Mouse (Mus musculus) forebrain, embryonic 11.5 days (tissue): ENCODE results near the gene Zmpste24. TPM values are rescaled to one million over a fixed set of nuclear protein-coding genes. Genes with fewer than 3 reads are reported as not detected.
A peak's percentile ranks its signal among the peaks of the same experiment; 100 is the strongest.

Source experiments
- ATAC-seq: fragments of 200-750 bp; cut with Nextera tagmentation; replicated peaks from 2 replicates; pipeline ENCODE4 v1.8.0; 2017; ENCODE audit warnings: moderate TSS enrichment; ENCODE audit not compliant: low FRiP score
- DNase-seq: peaks from one replicate; pipeline ENCODE4 v3.0.0-alpha.2; 2017; ENCODE audit warnings: low spot score
- H3K27ac ChIP-seq: fragments of 300-500 bp; sonication (generic); 2 replicates; pipeline ENCODE4 v1.5.1; 2014; ENCODE audit warnings: low read depth, low read length
- H3K27me3 ChIP-seq: fragments of 300-500 bp; sonication (generic); 2 replicates; pipeline ENCODE4 v1.6.1; 2014; ENCODE audit warnings: mild to moderate bottlenecking, low read length, mixed read lengths; ENCODE audit not compliant: control insufficient read depth, insufficient read depth
- H3K36me3 ChIP-seq: fragments of 300-500 bp; sonication (generic); 2 replicates; pipeline ENCODE4 v1.6.1; 2014; ENCODE audit warnings: mild to moderate bottlenecking, low read length, moderate library complexity, mixed read lengths; ENCODE audit not compliant: control insufficient read depth, insufficient read depth
- H3K4me1 ChIP-seq: fragments of 300-500 bp; sonication (generic); replicated peaks from 2 replicates; pipeline ENCODE4 v1.6.1; 2014; ENCODE audit warnings: low read length, mixed read lengths; ENCODE audit not compliant: control insufficient read depth, insufficient read depth
- H3K4me2 ChIP-seq: fragments of 300-500 bp; sonication (generic); 2 replicates; pipeline ENCODE4 v1.6.1; 2014; ENCODE audit warnings: low read depth, mild to moderate bottlenecking, low read length, moderate library complexity, mixed read lengths; ENCODE audit not compliant: severe bottlenecking
- H3K4me3 ChIP-seq: fragments of 300-500 bp; sonication (generic); 2 replicates; pipeline ENCODE4 v1.5.1; 2014; ENCODE audit warnings: low read depth, low read length
- H3K9ac ChIP-seq: fragments of 300-500 bp; sonication (generic); 2 replicates; pipeline ENCODE4 v1.6.1; 2014; ENCODE audit warnings: low read length
- H3K9me3 ChIP-seq: fragments of 300-500 bp; sonication (generic); 2 replicates; pipeline ENCODE4 v1.6.1; 2016; ENCODE audit warnings: low read length, mixed read lengths; ENCODE audit not compliant: control insufficient read depth
- WGBS: fragments of 180-500 bp; shearing (Covaris S2); extraction: QIAGEN DNeasy Blood & Tissue Kit; methylation state at CpG from one replicate; pipeline ENCODE4 v1.1.7; 2014; 5-methylcytosine and 5-hydroxymethylcytosine counted together
- polyA plus RNA-seq: library from polyadenylated mRNA; unstranded; fragments of >200 nt; fragmentation: Nextera tagmentation; extraction: Ambion mirVana; gene quantifications from 2 replicates; pipeline ENCODE4 v1.2.1, GENCODE M21; 2014

Zmpste24 gene
- polyA plus RNA-seq, 1 experiment from 2014 or later: 25.5 TPM

DNA sequence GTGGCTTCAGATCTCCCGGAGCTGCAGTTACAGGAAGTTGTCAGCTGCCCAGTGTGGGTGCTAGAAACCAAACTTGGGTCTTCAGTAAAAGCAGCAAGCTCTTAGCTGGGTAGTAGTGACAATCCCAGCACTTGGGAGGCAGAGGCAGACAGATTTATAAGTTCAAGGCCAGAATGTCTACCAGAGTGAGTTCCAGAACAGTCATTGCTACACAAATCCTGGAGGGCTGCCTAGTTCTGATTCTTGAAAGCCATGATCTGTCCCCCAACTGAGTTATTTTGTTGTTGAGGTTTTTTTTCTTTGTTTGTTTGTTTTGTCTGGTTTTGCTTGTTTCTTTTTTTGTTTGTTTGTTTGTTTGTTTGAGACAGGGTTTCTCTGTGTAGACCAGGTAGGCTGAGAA lies 69.9 kb downstream of the Zmpste24 start:
- no peaks in the 10 kb centered on the region for H3K27me3 ChIP-seq
- no peaks in the 10 kb centered on the region for H3K36me3 ChIP-seq
- no peak overlapping the region for H3K4me3 ChIP-seq
- H3K9me3 ChIP-seq: no peaks in the 10 kb centered on the region
- WGBS: 88% methylated on average over 1 of the region's 1 CpGs
- H3K27ac ChIP-seq: no peak overlapping the region
- DNase-seq (no peak), ATAC-seq (no peak)
- no peaks in the 10 kb centered on the region for H3K4me1 ChIP-seq
- H3K9ac ChIP-seq: no peak overlapping the region
- no peak overlapping the region for H3K4me2 ChIP-seq

DNA sequence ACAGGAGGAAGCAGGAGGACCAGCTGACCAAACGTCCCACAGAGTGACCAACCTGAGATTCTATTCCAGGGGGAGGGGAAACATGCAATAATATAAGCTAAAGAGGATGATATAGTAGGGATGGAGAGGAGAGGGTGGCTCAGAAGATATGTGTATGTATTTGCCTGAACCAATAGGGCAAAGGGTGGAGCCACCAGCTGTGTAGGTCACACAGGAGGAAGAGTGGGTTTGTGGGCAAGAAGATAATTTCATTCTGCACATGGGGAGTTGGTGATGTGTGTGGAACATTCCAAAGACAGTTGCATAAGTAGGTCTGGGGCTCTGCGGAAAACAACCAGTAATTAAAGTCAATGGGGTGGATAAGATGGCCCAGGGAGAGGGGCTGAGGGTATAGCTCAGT lies 72.4 kb downstream of the Zmpste24 start:
- no peaks in the 10 kb centered on the region for H3K4me1 ChIP-seq

DNA sequence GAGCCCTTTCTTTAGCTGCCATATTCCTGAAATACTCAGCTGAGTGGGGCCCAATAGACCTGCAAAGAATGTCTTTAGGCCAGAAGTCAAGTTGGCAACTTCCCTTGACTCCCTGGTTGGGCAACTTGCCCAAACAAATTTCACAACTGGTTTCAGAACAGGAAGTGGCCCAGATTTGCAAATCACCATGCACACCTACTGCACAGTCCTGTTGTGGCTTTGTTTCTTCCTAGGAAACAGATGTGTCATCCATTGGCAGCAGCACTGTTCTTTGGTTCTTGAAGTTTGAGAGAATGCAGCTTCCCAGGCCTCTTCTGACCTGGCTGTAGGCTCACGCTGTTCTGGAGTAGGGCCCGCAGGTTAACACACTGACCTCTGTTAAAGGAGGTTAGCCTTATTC lies 74.1 kb downstream of the Zmpste24 start:
- Histone ChIP-seq H3K4me2 (no peak overlapping the region), H3K4me3 (no peak overlapping the region), H3K27me3 (no peaks in the 10 kb centered on the region), H3K9me3 (no peaks in the 10 kb centered on the region), H3K4me1 (no peaks in the 10 kb centered on the region), H3K36me3 (no peaks in the 10 kb centered on the region), H3K9ac (no peak overlapping the region), H3K27ac (no peak overlapping the region)
- ATAC-seq (no peak), DNase-seq (no peak)
- 92% methylated on average over 2 of the region's 2 CpGs for WGBS

More for the DNA sequence above, 72.4 kb downstream of the Zmpste24 start:
- H3K36me3 ChIP-seq: no peaks in the 10 kb centered on the region
- H3K9ac ChIP-seq: no peak overlapping the region
- no peak overlapping the region for H3K4me3 ChIP-seq
- H3K27me3 ChIP-seq: no peaks in the 10 kb centered on the region
- ATAC-seq: no peak
- DNase-seq: no peak
- no peak overlapping the region for H3K27ac ChIP-seq
- no peak overlapping the region for H3K4me2 ChIP-seq
- H3K9me3 ChIP-seq: no peaks in the 10 kb centered on the region
- WGBS: 77% methylated on average over 2 of the region's 2 CpGs

DNA sequence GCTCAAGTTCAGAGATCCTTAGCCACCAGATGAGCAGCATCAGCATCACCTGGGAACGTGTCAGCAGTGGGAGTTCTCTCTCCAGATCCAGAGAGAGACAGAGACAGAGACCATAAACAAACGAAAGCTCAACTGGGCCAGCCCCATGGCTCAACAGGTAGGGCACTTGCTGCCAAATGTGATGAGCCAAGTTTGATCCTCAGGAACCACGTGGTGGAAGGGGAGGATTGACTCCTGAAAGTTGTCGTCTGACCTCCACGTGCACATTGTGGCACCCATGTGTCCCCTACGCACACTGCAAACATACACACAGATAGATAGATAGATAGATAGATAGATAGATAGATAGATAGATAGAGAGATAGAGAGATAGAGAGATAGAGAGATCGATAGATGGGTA lies 74.6 kb downstream of the Zmpste24 start:
- H3K9ac ChIP-seq: no peak overlapping the region
- H3K9me3 ChIP-seq: no peaks in the 10 kb centered on the region
- ATAC-seq (no peak), DNase-seq (no peak)
- no peaks in the 10 kb centered on the region for H3K4me1 ChIP-seq
- H3K27ac ChIP-seq: no peak overlapping the region
- no peak overlapping the region for H3K4me3 ChIP-seq
- no peaks in the 10 kb centered on the region for H3K36me3 ChIP-seq
- 86% methylated on average over 7 of the region's 7 CpGs for WGBS
- H3K27me3 ChIP-seq: no peaks in the 10 kb centered on the region
- no peak overlapping the region for H3K4me2 ChIP-seq

DNA sequence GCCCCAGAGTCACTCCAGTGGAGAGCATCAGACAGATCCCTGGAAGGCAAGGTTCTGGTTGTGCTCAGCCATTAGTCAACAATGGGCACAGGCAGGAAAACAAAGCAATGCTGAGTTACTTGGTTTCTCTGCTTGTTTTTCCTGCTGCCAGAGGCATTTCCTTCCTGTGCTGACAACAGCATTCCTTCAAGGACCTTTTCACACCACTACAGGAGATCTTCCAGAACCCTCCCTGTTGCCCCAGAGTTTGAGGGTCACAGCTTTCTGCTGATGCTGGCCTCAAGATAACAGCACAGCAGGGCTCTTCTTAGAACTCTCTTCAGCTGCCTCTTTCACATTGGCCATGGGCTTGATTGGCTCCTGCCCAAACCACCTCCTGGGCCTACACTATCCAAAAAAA lies 76.1 kb downstream of the Zmpste24 start:
- H3K9ac ChIP-seq: no peak overlapping the region
- ATAC-seq: no peak
- no peaks in the 10 kb centered on the region for H3K27me3 ChIP-seq
- H3K9me3 ChIP-seq: no peaks in the 10 kb centered on the region
- no peaks in the 10 kb centered on the region for H3K36me3 ChIP-seq
- H3K4me2 ChIP-seq: no peak overlapping the region
- no peaks in the 10 kb centered on the region for H3K4me1 ChIP-seq
- H3K4me3 ChIP-seq: no peak overlapping the region
- no peak for DNase-seq
- H3K27ac ChIP-seq: no peak overlapping the region

DNA sequence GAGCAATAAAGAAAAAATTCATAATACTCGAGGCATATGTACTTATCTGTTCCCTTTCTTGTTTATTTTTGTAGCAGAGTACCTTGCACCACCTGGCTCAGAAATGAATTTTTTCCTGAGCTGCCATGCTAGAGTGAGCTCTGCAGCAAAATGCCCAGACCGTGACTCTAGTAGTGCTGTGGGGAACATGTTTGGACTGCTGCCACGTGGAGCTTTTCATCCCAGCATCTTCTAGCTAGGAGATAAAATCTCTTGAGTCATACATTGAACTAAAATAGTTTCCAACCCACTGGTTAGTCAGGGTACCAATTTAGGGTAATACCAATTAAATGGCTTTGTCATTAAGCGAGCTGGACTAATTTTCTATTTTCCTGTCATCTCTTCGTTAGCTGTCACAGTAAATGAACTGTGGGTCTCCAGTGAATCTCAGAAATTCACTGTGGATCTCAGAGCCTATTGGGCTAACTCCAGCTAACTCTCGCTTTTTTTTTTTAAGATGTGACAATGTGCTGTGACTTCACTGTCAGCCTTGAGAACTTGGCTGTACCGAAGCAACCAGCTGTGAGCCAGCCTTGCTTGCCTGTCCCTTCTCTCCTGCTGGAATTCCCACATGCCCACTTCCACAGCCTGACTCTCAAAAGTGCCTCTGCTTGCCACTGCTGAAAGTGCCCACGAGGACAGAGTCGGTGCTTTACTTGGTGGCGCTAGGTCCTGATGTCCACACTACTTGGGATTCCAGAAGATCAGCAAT lies 77.8 kb downstream of the Zmpste24 start:
- no peak for DNase-seq
- no peak overlapping the region for H3K4me2 ChIP-seq
- H3K4me1 ChIP-seq: peaks cover 3% of the 10 kb centered on the region; the same call in 1 of the 2 replicates
- H3K4me3 ChIP-seq: no peak overlapping the region
- ATAC-seq: no peak
- 75% methylated on average over 10 of the region's 10 CpGs for WGBS
- H3K9me3 ChIP-seq: no peaks in the 10 kb centered on the region
- H3K36me3 ChIP-seq: no peaks in the 10 kb centered on the region
- H3K9ac ChIP-seq: no peak overlapping the region
- H3K27ac ChIP-seq: no peak overlapping the region
- no peaks in the 10 kb centered on the region for H3K27me3 ChIP-seq

DNA sequence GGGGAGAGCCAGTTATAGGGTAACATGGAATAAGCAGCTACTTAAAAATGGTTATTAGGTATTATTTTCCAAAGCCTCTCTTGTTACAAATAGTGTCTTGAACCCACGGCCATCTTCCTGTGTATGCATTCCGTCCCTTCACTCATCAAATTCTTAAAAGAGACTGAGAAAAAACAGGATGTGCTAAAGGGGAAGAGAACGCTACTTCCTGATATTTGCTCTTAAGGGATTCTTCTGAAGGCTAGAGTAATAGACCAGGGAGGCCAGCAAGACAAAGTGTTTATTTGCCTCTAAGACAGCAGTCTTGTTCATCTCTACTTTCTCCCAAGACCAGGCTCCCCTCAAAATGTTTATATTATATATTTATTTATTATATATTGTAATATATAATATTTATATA lies 79.8 kb downstream of the Zmpste24 start:
- Histone ChIP-seq H3K9me3 (no peaks in the 10 kb centered on the region), H3K4me2 (no peak overlapping the region), H3K36me3 (no peaks in the 10 kb centered on the region), H3K4me3 (no peak overlapping the region), H3K9ac (no peak overlapping the region), H3K4me1 (peaks cover 3% of the 10 kb centered on the region; the same call in 1 of the 2 replicates), H3K27me3 (no peaks in the 10 kb centered on the region), H3K27ac (no peak overlapping the region)
- WGBS: 91% methylated on average over 3 of the region's 3 CpGs
- ATAC-seq: no peak
- DNase-seq: no peak

DNA sequence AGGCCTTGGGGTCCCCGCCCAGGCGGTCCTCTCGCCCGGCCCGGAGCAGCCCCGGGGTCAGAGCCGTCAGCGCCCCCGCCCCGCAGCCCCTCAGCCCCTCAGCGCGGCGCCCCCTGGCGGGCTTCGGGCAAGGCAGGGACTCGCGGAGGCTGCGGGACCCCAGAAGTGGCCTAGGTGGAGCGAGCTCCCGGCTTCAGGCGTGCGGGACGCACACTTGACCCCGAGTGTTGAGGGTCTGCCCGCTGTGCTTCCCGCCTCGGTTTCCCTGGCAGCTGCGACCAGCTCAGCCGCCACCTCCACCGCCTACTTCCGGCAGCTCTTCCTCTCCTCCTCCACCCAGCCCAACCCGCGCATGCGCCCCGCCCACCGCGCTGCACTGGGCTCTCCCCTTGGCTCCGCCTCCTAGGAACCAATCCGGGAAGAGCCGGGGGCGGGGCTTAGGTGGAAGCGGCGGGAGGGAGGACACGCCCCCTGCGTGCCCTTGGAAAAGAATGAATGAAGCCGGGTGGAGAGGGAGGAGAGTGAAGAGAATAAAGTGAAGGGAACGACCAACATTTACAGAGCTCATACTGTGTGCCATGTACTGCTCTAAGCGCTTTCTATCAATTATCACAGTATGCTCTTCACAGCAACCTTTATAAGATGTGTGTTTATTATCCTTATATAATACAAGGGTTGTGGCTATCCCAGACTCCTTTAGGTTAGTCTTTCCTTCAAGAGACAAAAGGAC lies 80.9 kb downstream of the Zmpste24 start, which contains the start of gene Smap2:
TSS of gene Smap2 (minus strand) at position 320 of the 730 bp plus-strand sequence.
- 1% methylated on average over 39 of the region's 48 CpGs for WGBS

More for the DNA sequence above, 80.9 kb downstream of the Zmpste24 start, which contains the start of gene Smap2:
- peak; percentile 98 for ATAC-seq
- H3K4me2 ChIP-seq: peak within 1 kb of the TSS; percentile 95
- H3K4me1 ChIP-seq: peaks cover 3% of the 10 kb centered on the region; the same call in 1 of the 2 replicates
- peak within 1 kb of the TSS; percentile 31; the same call in 1 of the 2 replicates for H3K27ac ChIP-seq
- H3K36me3 ChIP-seq: no peaks in the 10 kb centered on the region
- H3K9ac ChIP-seq: peak within 1 kb of the TSS; percentile 79
- H3K4me3 ChIP-seq: peak within 1 kb of the TSS; percentile 87
- peak; percentile 100 for DNase-seq
- H3K9me3 ChIP-seq: no peaks in the 10 kb centered on the region
- H3K27me3 ChIP-seq: no peaks in the 10 kb centered on the region
